Mouse (Mus musculus) heart, adult 9 months (tissue): ENCODE results near the gene Rgl3.

ENCODE experiments used
- DNase-seq, 2 experiments: peaks; one replicate each; pipeline ENCODE4 v3.0.0; 2022; ENCODE audit warnings: low spot score in 2 of 2

Rgl3 gene

GRCm38 (mm10) chr9:21923036-21923435, 66.2 kb downstream of the Rgl3 start:
- no peak for DNase-seq
